Mouse (Mus musculus) Muller cell, postnatal 12 days (primary cell): Measurements from ENCODE around the gene Adipor2.

Experiments used
- DNase-seq: peaks from one replicate; pipeline ENCODE4 v3.0.0-alpha.2; 2015; ENCODE audit errors: inconsistent ontology term

Adipor2 gene

GRCm38 (mm10) chr6:119420357-119420756 lies 2.9 kb upstream of the Adipor2 start:
- no peak for DNase-seq

- DNase-seq: no peak
Observed at GRCm38 (mm10) chr6:119419412-119419811, 1.9 kb upstream of the Adipor2 start.

- peak; percentile 86 for DNase-seq
Observed at GRCm38 (mm10) chr6:119418392-119419251, 1.1 kb upstream of the Adipor2 start.

- no peak for DNase-seq
Observed at GRCm38 (mm10) chr6:119417821-119418220, 317 bp upstream of the Adipor2 start.

- no peak for DNase-seq
Observed at GRCm38 (mm10) chr6:119416643-119417042, 861 bp downstream of the Adipor2 start.

DNA sequence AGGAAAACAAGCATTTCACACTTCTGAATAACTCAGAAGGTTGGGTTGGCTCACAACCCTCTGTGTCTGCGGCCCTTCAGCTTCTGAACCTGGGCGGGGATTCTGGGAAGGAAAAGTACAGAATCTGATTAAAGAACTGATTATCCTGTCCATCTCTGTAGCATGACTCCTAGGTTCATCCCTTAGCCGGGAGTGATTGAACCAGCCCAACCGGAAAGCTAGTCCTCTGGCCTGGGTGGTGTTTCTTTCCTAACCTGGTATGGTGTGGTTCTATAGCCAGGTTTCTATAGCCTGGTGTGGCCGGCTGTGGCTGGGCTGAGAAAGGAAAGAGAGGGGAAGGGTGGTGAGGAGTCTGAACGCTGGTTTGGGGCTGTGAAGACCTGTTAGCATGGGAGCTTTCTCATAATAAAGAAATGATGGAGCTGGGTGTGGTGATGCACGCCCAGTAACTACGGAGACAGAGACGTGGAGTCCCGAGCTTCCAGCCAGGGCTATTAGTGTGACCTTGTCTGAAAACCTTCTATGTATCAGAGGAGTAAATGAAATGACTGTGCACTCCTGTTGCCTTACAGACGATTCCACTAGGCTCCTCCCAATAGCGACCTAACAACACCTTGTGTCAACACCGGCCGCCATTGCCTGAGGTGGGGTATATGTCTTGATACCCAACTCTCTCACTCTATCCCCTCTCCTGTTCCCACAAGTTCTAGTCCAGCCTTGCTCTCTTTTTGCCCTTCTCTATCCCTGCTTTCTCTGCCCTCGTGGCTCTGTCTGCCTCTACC lies 3.1 kb downstream of the Adipor2 start:
- DNase-seq: no peak

DNA sequence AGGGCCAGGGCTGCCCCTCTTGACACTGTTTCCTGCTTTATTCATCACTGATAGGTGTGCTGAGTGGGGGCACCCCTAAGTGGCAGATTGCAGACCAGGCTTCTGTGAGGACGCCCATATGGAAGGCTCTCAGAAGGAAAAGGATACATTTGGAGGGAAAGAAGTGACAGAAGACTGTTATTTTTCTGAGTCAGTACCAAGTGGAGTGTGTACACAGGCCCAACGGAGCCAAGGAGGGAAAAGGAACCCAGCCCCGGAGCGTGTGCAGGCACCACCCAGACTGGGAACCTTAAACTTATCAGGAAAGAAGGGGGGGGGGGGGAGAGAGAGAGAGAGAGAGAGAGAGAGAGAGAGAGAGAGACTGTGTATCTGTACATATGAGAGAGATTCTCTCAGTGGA lies 4.9 kb downstream of the Adipor2 start:
- DNase-seq: no peak

- no peak for DNase-seq
Observed at GRCm38 (mm10) chr6:119411511-119411910, 6.0 kb downstream of the Adipor2 start.

DNA sequence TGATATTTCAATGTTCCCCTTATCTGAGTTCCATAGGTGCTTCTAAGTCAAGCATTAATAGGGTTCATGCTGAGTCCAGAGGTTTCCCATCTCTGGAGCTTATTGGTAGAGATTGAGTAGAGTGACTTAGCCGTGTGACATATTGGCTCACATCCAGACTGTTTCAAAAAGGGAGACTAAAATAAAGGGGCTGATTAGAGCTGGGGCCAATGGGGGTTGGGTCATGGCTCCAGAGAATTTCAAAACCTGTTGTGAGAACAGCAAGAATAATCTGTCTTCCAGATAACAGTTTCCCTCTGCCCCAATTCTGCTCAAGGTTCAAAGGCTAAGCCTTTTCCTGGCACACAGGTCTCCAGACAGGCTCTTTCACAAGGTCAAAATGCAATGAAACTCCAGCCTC lies 7.7 kb downstream of the Adipor2 start:
- no peak for DNase-seq

DNA sequence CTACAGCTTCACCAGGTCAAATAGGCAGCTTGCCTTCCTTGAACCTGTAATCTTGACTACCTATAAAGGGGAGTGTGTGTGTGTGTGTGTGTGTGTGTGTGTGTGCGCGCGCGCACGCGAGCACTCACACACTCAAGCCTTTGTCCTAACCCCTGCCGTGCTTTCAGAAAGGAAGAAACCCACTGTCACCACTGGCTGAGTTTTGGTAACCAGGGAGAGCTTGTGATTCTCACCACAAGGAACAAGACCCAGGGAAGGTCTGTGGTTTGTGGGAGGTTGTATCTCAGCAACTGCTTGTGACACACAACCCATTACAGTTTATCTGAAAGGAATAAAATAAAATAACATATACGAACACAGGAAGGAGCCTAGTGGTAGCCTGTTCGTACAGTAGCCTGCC lies 8.9 kb downstream of the Adipor2 start:
- no peak for DNase-seq

GRCm38 (mm10) chr6:119407818-119408217 lies 9.7 kb downstream of the Adipor2 start:
- no peak for DNase-seq

- DNase-seq: no peak
Observed at GRCm38 (mm10) chr6:119406528-119406927, 11.0 kb downstream of the Adipor2 start.

DNA sequence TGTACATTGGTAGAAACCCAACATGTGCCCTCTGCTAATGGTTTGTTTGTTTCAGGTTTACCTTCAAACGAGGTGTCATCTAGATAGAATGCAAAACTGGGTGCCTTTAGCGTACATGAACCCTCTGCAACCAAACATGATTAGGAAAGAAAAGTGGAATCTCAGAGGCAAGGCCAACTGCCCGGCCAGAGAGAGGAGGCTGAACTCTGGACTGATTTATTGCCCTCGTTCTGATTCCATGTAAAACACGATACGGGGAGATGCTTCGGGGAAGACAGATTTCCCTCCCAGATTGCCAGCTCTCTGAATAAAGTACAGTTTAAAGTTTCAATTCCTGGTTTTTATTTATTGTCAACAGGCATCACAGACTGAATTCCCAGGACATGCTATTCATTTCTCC lies 12.2 kb downstream of the Adipor2 start:
- DNase-seq: no peak

DNA sequence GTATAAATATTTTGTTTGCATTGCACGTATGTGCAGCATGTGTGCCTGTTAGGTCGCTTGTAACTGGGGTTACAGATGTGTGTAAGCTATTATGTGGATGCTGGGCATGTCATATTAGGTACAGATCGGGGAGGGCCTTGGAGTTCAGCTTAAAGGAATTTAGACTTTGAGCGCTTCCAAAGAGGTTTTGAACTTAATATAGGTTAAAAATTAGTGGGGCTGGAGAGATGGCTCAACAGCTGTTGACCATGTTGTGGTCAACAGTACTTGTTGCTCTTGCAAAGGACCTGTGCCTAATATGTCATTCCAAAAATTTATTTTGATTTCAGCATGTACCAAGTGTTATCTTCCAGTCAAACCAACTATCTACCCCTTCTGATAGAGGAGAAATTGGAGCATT lies 12.7 kb downstream of the Adipor2 start:
- DNase-seq: no peak

DNA sequence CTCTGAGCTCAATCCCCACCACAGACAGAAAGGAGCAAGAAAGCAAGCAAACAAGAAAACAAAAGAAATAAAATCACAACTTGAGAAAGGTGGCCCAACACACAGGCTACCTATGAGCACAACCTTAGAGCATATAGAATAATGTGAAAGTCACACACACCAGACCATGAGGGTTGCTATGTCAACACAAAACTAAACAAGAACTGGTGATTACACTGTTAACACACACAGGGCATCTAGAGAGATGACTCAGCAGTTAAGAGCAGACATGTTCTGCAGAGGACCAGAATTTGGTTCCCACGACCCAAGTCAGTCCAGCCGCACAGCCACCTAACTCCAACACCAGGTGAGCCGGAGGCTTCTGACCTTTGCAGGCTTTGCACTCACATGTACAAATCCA lies 14.5 kb downstream of the Adipor2 start:
- DNase-seq: no peak

- no peak for DNase-seq
Observed at GRCm38 (mm10) chr6:119401545-119402304, 15.8 kb downstream of the Adipor2 start.

GRCm38 (mm10) chr6:119400649-119401048 lies 16.9 kb downstream of the Adipor2 start:
- no peak for DNase-seq

DNA sequence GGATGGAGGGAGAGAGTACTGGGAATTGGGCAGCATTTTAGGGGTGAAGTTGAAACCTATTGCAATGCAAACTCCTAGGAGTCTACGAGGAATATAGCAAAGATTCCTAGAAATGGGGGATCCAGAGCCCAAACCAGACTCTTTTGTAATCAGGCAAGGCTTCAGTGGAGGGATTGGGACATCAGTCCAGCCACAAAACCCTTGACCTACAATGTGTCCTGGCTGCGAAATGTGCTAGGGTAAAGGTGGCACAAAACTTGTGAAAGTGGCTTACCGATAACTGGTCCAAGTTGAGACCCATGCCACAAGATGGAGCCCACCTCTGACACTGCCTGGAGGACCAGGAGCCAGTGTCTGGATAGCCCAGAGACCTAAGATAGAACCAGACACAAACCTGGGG lies 18.1 kb downstream of the Adipor2 start:
- no peak for DNase-seq

DNA sequence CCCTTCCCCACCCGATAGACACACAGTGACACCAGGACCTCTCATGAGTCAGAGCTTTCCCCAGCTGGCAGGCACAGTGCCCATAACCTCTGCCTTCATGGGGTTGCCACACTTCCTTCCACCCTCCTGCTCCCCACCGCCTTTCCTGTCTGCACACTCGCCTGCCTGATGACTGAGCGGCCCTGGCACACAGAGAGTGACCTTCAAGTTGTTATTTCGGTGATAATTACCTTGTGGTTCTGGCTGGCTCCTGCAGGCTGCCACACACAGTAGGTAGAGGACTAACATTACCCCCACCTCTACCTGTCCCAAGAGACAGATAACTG lies 21.2 kb downstream of the Adipor2 start:
- peak; percentile 71 for DNase-seq

GRCm38 (mm10) chr6:119395421-119396308 lies 21.8 kb downstream of the Adipor2 start:
- DNase-seq: no peak

DNA sequence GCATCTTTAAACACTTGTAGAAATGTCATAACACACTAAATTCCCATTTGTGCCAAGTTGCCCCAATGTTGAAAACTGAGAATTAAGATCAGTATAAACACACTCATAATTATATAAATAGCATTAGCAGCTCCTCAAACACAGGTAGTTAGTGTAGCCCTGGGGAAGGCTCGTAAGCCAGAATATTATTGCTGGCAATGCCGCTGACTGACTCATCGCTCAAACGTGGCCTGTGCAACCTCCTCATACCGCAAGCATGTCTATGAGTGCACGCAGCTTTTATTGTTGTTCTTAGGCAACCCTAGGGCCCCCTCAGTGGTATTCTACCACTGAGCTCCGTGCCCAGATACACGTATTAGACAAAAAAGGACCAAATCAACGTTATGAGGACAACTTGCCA lies 24.7 kb downstream of the Adipor2 start:
- no peak for DNase-seq
